Mouse (Mus musculus): ENCODE measurements around the gene Eid3.

- TF ChIP-seq CTCF (IDR thresholded peaks at IDR 0.05; ENCODE audit: low read depth, low read length) (peak; percentile 62), POLR2A (IDR thresholded peaks at IDR 0.05; ENCODE audit: extremely low read depth, insufficient read depth, low read length) (no peak)
These were observed 43.0 kb downstream of the Eid3 start for GRCm38 (mm10) chr10:82909382-82909781.
